Mouse (Mus musculus): ENCODE results near the gene Med18. TPM values are rescaled to one million over a fixed set of nuclear protein-coding genes. Genes with fewer than 3 reads are reported as not detected.

The Med18 gene
- total and polyA plus RNA-seq, 3 experiments = 13.4 to 32.9 TPM; not detected in 1

GRCm38 (mm10) chr4:132428022-132428542 is 35.6 kb downstream of the Med18 start (continued):
- TF ChIP-seq RCOR1 (IDR thresholded peaks at IDR 0.05; ENCODE audit: low read depth, low read length) (peak; percentile 86), ZNF384 (IDR thresholded peaks at IDR 0.05; ENCODE audit: low read depth, low read length) (0 out of 2 replicates have a peak, but pooled peaks have one; percentile 55), MYC (IDR thresholded peaks at IDR 0.05; ENCODE audit: low read depth, low read length) (no peak), E2F4 (IDR thresholded peaks at IDR 0.05; ENCODE audit: borderline replicate concordance, low read depth, low read length) (no peak)

- no peaks in the 10 kb centered on the region; the same call in 1 of the 2 replicates for H3K79me2 ChIP-seq (ENCODE audit: control insufficient read depth, insufficient read depth, low read length, poor library complexity)
- DNase-seq (ENCODE audit: low read depth, low spot score) = no peak
- H3K4me1 ChIP-seq (ENCODE audit: control insufficient read depth in 1 of 2, insufficient read depth in 2 of 2, low read length in 2 of 2) = peaks cover 10 to 36% of the 10 kb centered on the region in 2 experiments; a peak in 3 of 4 replicates
- peak overlapping the region; percentile 59 for H3K27ac ChIP-seq (ENCODE audit: control insufficient read depth, low read depth, low read length)
- no peak overlapping the region for H3K4me3 ChIP-seq (ENCODE audit: control insufficient read depth in 1 of 2, insufficient read depth in 1 of 2, low read depth in 2 of 2, low read length in 2 of 2)
- TF ChIP-seq CTCF (IDR thresholded peaks at IDR 0.05 in 2 of 3, conservative IDR thresholded peaks at IDR 0.05 in 1 of 3; ENCODE audit: control insufficient read depth in 1 of 3, insufficient read depth in 1 of 3, low read depth in 2 of 3, low read length in 3 of 3, poor library complexity in 1 of 3, severe bottlenecking in 1 of 3) (no peak), MAFK (IDR thresholded peaks at IDR 0.05; ENCODE audit: borderline replicate concordance, low read depth, low read length) (no peak), HCFC1 (IDR thresholded peaks at IDR 0.05; ENCODE audit: low read depth, low read length) (no peak), MEF2A (IDR thresholded peaks at IDR 0.05; ENCODE audit: extremely low read depth, insufficient replicate concordance, low read depth, low read length, poor library complexity, severe bottlenecking) (no peak), POLR2A (IDR thresholded peaks at IDR 0.05; ENCODE audit: control insufficient read depth in 1 of 2, insufficient read depth in 1 of 2, low read depth in 1 of 2, low read length in 2 of 2, poor library complexity in 1 of 2) (no peak), RCOR1 (IDR thresholded peaks at IDR 0.05; ENCODE audit: low read depth, low read length) (no peak), E2F4 (IDR thresholded peaks at IDR 0.05; ENCODE audit: borderline replicate concordance, low read depth, low read length) (no peak), EP300 (IDR thresholded peaks at IDR 0.05; ENCODE audit: low read depth in 1 of 2, low read length in 2 of 2) (no peak), KAT2A (conservative IDR thresholded peaks at IDR 0.05; ENCODE audit: low read depth, low read length) (no peak), TAL1 (IDR thresholded peaks at IDR 0.05; ENCODE audit: low read length) (no peak), SMC3 (IDR thresholded peaks at IDR 0.05; ENCODE audit: low read depth, low read length) (no peak), CHD1 (IDR thresholded peaks at IDR 0.05; ENCODE audit: low read depth, low read length) (no peak), TCF12 (IDR thresholded peaks at IDR 0.05; ENCODE audit: low read depth, low read length) (no peak; the same call in 1 of the 2 replicates), ETS1 (IDR thresholded peaks at IDR 0.05; ENCODE audit: low read depth, low read length) (no peak)
- H3K9me3 ChIP-seq (replicated peaks; ENCODE audit: insufficient read depth, low read length) = no peaks in the 10 kb centered on the region
- H3K27me3 ChIP-seq (ENCODE audit: control insufficient read depth in 1 of 2, insufficient read depth in 2 of 2, low read length in 2 of 2) = no peaks in the 10 kb centered on the region
- no peak overlapping the region for H3K9ac ChIP-seq (ENCODE audit: control insufficient read depth, low read depth, low read length, poor library complexity, severe bottlenecking)
- peaks cover 0 to 30% of the 10 kb centered on the region in 2 experiments; a peak in 2 of 4 replicates for H3K36me3 ChIP-seq (ENCODE audit: control insufficient read depth in 1 of 2, insufficient read depth in 2 of 2, low read length in 2 of 2)
Measured at GRCm38 (mm10) chr4:132427493-132427892, 36.2 kb downstream of the Med18 start.

GRCm38 (mm10) chr4:132426021-132426420 is 37.7 kb downstream of the Med18 start:
- peak; percentile 82 for DNase-seq (ENCODE audit: low read depth, low spot score)
- peaks cover 12% of the 10 kb centered on the region; the same call in 1 of the 2 replicates for H3K79me2 ChIP-seq (ENCODE audit: control insufficient read depth, insufficient read depth, low read length, poor library complexity)
- H3K27me3 ChIP-seq (ENCODE audit: control insufficient read depth in 1 of 2, insufficient read depth in 2 of 2, low read length in 2 of 2) = no peaks in the 10 kb centered on the region
- no peak overlapping the region for H3K4me3 ChIP-seq (ENCODE audit: control insufficient read depth in 1 of 2, insufficient read depth in 1 of 2, low read depth in 2 of 2, low read length in 2 of 2)
- no peaks in the 10 kb centered on the region for H3K9me3 ChIP-seq (replicated peaks; ENCODE audit: insufficient read depth, low read length)
- H3K36me3 ChIP-seq (ENCODE audit: control insufficient read depth in 1 of 2, insufficient read depth in 2 of 2, low read length in 2 of 2) = peaks cover 0 to 32% of the 10 kb centered on the region in 2 experiments; a peak in 2 of 4 replicates
- H3K4me1 ChIP-seq (ENCODE audit: control insufficient read depth in 1 of 2, insufficient read depth in 2 of 2, low read length in 2 of 2) = peaks cover 10 to 35% of the 10 kb centered on the region in 2 experiments; a peak in 3 of 4 replicates
- peak overlapping the region; percentile 88 for H3K27ac ChIP-seq (ENCODE audit: control insufficient read depth, low read depth, low read length)
- peak overlapping the region; percentile 55 for H3K9ac ChIP-seq (ENCODE audit: control insufficient read depth, low read depth, low read length, poor library complexity, severe bottlenecking)
- TF ChIP-seq ZMIZ1 (IDR thresholded peaks at IDR 0.05; ENCODE audit: low read depth, low read length) (no peak), CTCF (IDR thresholded peaks at IDR 0.05 in 2 of 3, conservative IDR thresholded peaks at IDR 0.05 in 1 of 3; ENCODE audit: control insufficient read depth in 1 of 3, insufficient read depth in 1 of 3, low read depth in 2 of 3, low read length in 3 of 3, poor library complexity in 1 of 3, severe bottlenecking in 1 of 3) (no peak), USF1 (IDR thresholded peaks at IDR 0.05; ENCODE audit: low read depth, low read length) (no peak), ZNF384 (IDR thresholded peaks at IDR 0.05; ENCODE audit: low read depth, low read length) (no peak), MAX (IDR thresholded peaks at IDR 0.05; ENCODE audit: low read length) (no peak), TAL1 (IDR thresholded peaks at IDR 0.05; ENCODE audit: low read length) (peak; percentile 62), TCF12 (IDR thresholded peaks at IDR 0.05; ENCODE audit: low read depth, low read length) (peak; percentile 50; the same call in 1 of the 2 replicates), CHD2 (IDR thresholded peaks at IDR 0.05; ENCODE audit: low read length) (no peak), MYB (IDR thresholded peaks at IDR 0.05; ENCODE audit: low read depth, low read length) (no peak), SIN3A (IDR thresholded peaks at IDR 0.05; ENCODE audit: low read length) (peak; percentile 43; the same call in 1 of the 2 replicates), MAZ (IDR thresholded peaks at IDR 0.05; ENCODE audit: low read depth, low read length) (no peak), USF2 (IDR thresholded peaks at IDR 0.05; ENCODE audit: borderline replicate concordance in 1 of 2, insufficient read depth in 1 of 2, low read depth in 1 of 2, low read length in 2 of 2) (no peak), NELFE (IDR thresholded peaks at IDR 0.05; ENCODE audit: low read depth, low read length) (no peak), BHLHE40 (IDR thresholded peaks at IDR 0.05; ENCODE audit: borderline replicate concordance, low read depth, low read length) (no peak), POLR2AphosphoS5 (IDR thresholded peaks at IDR 0.05; ENCODE audit: borderline replicate concordance, low read depth, low read length) (no peak), EP300 (IDR thresholded peaks at IDR 0.05; ENCODE audit: low read depth in 1 of 2, low read length in 2 of 2) (peak; percentile 25 to 61; a peak in 3 of 4 replicates)
